In the genomic region with DNA sequence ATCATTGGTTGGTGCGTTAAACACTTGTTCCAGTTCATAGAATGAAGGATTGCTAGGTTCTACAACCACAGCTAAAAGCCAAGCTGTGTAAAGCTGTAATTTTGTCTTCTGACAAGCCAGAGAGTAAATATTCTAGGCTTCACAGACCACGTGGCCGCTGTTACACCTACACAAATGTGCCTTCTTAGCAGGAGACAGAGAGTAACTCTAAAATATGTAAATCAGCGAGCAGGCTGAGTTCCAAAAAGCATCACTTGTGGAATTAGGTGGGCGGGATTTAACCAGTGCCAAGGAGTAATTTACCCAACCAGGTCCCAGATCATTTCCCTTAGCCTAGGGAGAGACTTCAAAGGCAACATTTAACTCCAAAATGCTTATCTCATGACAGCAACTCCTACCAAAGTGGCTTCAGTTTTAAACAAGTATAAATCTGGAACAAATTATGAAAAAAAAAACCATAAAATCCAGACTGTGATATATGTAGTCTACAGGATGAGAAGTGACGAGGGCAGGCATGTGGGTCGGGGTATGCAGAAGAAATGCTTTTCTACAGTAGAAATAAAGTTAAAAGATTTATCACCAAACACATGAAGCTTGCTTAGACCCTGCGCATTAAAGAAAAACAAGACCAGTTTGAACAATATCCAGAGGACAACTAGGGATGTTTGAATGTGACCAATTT, we compare ENCODE assay signal across 10 mouse cellular contexts. TPM values are rescaled to one million over a fixed set of nuclear protein-coding genes. Genes with fewer than 3 reads are reported as not detected.
DNase-seq lines count a peak whose midpoint lies in the region; ATAC-seq and TF ChIP-seq lines count a peak whose summit lies in the region.
"Had no signal": no experiment of that assay in that cellular context is flagged by ENCODE, and none has a peak within 500 bp of the region (broad histone marks: within the 10 kb centered on the region; RNA-seq: fewer than 3 reads in every experiment).

No protein-coding gene starts in this region.

- peak overlapping the region; percentile 70 for H3K27ac ChIP-seq in spleen, adult 2 months (ENCODE audit: insufficient read depth, low read length)
- H3K27ac ChIP-seq in left cerebral cortex, adult 2 months: no peak overlapping the region
- H3K27ac ChIP-seq in hindbrain, embryonic 16.5 days (ENCODE audit: low read depth, low read length): no peak overlapping the region
- H3K27ac ChIP-seq: hindbrain, embryonic 10.5 days had no signal

- H3K27me3 ChIP-seq in spleen, adult 2 months (ENCODE audit: control insufficient read depth, insufficient read depth, low read length): no peaks in the 10 kb centered on the region
- no peaks in the 10 kb centered on the region for H3K27me3 ChIP-seq in hindbrain, embryonic 16.5 days (replicated peaks; ENCODE audit: control insufficient read depth, insufficient read depth, low read length)

- H3K9ac ChIP-seq in hindbrain, embryonic 16.5 days (ENCODE audit: low read depth, low read length): no peak overlapping the region

- ATAC-seq in hindbrain, embryonic 16.5 days: no peak
- ATAC-seq: lung, postnatal 0 days had no signal

- no peak for TF ChIP-seq POLR2A in spleen, adult 2 months (IDR thresholded peaks at IDR 0.05; ENCODE audit: low read depth, low read length)

- no peak for TF ChIP-seq CTCF in spleen, adult 2 months (IDR thresholded peaks at IDR 0.05; ENCODE audit: extremely low read depth, insufficient read depth, insufficient read length, insufficient replicate concordance)
- TF ChIP-seq CTCF in left cerebral cortex, adult 2 months (IDR thresholded peaks at IDR 0.05): no peak

- intact Hi-C loops in left cerebral cortex, adult 2 months (cut with DNase I): no loop called here

- WGBS in spleen, adult 2 months: 54% methylated on average over 8 of the region's 8 CpGs
- 73% methylated on average over 8 of the region's 8 CpGs for WGBS in hindbrain, embryonic 16.5 days

- H3K4me2 ChIP-seq in hindbrain, embryonic 16.5 days (ENCODE audit: low read length): no peak overlapping the region

- H3K4me3 ChIP-seq in spleen, adult 2 months (ENCODE audit: extremely low read depth, insufficient read depth, insufficient read length): no peak overlapping the region
- H3K4me3 ChIP-seq in left cerebral cortex, adult 2 months: no peak overlapping the region
- H3K4me3 ChIP-seq in hindbrain, embryonic 16.5 days (ENCODE audit: low read length): no peak overlapping the region
- H3K4me3 ChIP-seq: hindbrain, embryonic 10.5 days had no signal

- no peaks in the 10 kb centered on the region for H3K9me3 ChIP-seq in hindbrain, embryonic 16.5 days (ENCODE audit: control insufficient read depth, low read length)
- H3K9me3 ChIP-seq: hindbrain, embryonic 10.5 days had no signal

- peaks cover 15% of the 10 kb centered on the region for H3K4me1 ChIP-seq in spleen, adult 2 months (ENCODE audit: control insufficient read depth, insufficient read depth, insufficient read length)
- H3K4me1 ChIP-seq in hindbrain, embryonic 16.5 days (ENCODE audit: control insufficient read depth, insufficient read depth, low read depth, low read length): peaks cover 3% of the 10 kb centered on the region

- no peak for DNase-seq in spleen, adult 2 months (ENCODE audit: low read depth in 1 of 2, low spot score in 2 of 2)
- DNase-seq in spleen, postnatal 36 days (ENCODE audit: low spot score in 2 of 2): no peak
- DNase-seq in kidney, adult 8-10 months: peak; percentile 27 to 54
- peak; percentile 19 to 63 for DNase-seq in left cerebral cortex, adult 2 months (ENCODE audit: extremely low spot score in 1 of 2, low spot score in 2 of 2)
- DNase-seq in ovary, postnatal 36 days (ENCODE audit: low spot score): no peak
- no peak for DNase-seq in yolk sac, embryonic 10.5 days (ENCODE audit: low spot score)
- DNase-seq: cerebellum, postnatal 10 days had no signal

- no peaks in the 10 kb centered on the region for H3K36me3 ChIP-seq in spleen, adult 2 months (ENCODE audit: control insufficient read depth, insufficient read depth, low read length)
- H3K36me3 ChIP-seq in hindbrain, embryonic 16.5 days (ENCODE audit: control insufficient read depth, insufficient read depth, low read length): no peaks in the 10 kb centered on the region
- H3K36me3 ChIP-seq: hindbrain, embryonic 10.5 days had no signal

RNA-seq across cellular contexts. Expression of a gene that starts 35.1 kb away (rescaled TPM):
- 32.6 and 33.3 TPM in 2 replicates for polyA plus RNA-seq in spleen, adult 2 months (2012; rRNA removed)
- total RNA-seq in left cerebral cortex, adult 2 months (2021): 10 to 100 TPM; 11.9 to 12.4 TPM
- 7.8 and 8.9 TPM in 2 replicates for polyA plus RNA-seq in hindbrain, embryonic 16.5 days (2015; fragmentation: Nextera tagmentation; extraction: Ambion mirVana)

Comparison
In these comparisons a context has a peak if more than half of its experiments do, and no peak if none do; other contexts are left out.
1. DNase-seq: peak in kidney, adult 8-10 months (2 of 2) and left cerebral cortex, adult 2 months (2 of 2); none in spleen, adult 2 months (0 of 2), spleen, postnatal 36 days (0 of 2), ovary, postnatal 36 days (single experiment) and yolk sac, embryonic 10.5 days (single experiment).